Mouse (Mus musculus) megakaryocyte, embryonic 14.5 days (primary cell): ENCODE data around the gene Entpd2.

Source experiments
- FLI1 ChIP-seq: IDR thresholded peaks from 2 replicates; pipeline ENCODE4 v1.6.1; 2012; ENCODE audit warnings: low read length, inconsistent platforms, mixed read lengths
- GATA1 ChIP-seq: IDR thresholded peaks from 3 replicates; pipeline ENCODE4 v1.6.1; 2012; ENCODE audit warnings: mixed read lengths, low read length, inconsistent platforms, borderline replicate concordance

- TF ChIP-seq FLI1 (no peak), GATA1 (no peak)
Measured at GRCm38 (mm10) chr2:25399051-25399450, 3.4 kb downstream of the Entpd2 start, which contains the start of gene Npdc1.
